Mouse (Mus musculus) activated CD4-positive, CD25-positive, alpha-beta regulatory T cell (primary cell): Measurements from ENCODE around the gene Cd70. TPM values are rescaled to one million over a fixed set of nuclear protein-coding genes. Genes with fewer than 3 reads are reported as not detected.

Source experiments
- polyA plus RNA-seq, 2 experiments: library from polyadenylated mRNA; unstranded; fragments of 100-300 nt; shearing (Covaris generic); gene quantifications; one replicate each; pipeline ENCODE4 v1.2.1; 2017

Cd70 gene
- 1 to 10 TPM; 1.4 TPM for polyA plus RNA-seq

GRCm38 (mm10) chr17:57148994-57149803 lies at the start of gene Cd70:
Gene Cd70 (minus strand): TSS chr17:57149777.

GRCm38 (mm10) chr17:57194041-57194507 lies 44.5 kb upstream of the Cd70 start, which contains the start of gene Tnfsf14:
Gene Tnfsf14 (minus strand): TSS chr17:57194177.

GRCm38 (mm10) chr17:57105181-57106034 lies 44.2 kb downstream of the Cd70 start, which contains the start of gene Tnfsf9:
Gene Tnfsf9 (plus strand): TSS chr17:57105325.

Other genes starting within 250 kb of the Cd70 start
- gene Mllt1, start 214.4 kb downstream of the Cd70 start, polyA plus RNA-seq = 10 to 100 TPM; 31.3 to 45.7 TPM
- not detected for gene Acer1, start 167.7 kb downstream of the Cd70 start, polyA plus RNA-seq
- gene Clpp, start 159.5 kb downstream of the Cd70 start, polyA plus RNA-seq = 10 to 100 TPM; 46.4 to 81.8 TPM
- gene Alkbh7, start 152.4 kb downstream of the Cd70 start, polyA plus RNA-seq = 10 to 100 TPM; 25.2 to 32.7 TPM
- gene Pspn, start 149.8 kb downstream of the Cd70 start, polyA plus RNA-seq = not detected
- gene Gtf2f1, start 138.5 kb downstream of the Cd70 start, polyA plus RNA-seq = 10 to 100 TPM; 78.7 to 81.9 TPM
- gene Gm17949, start 138.3 kb downstream of the Cd70 start, polyA plus RNA-seq = under 1 TPM in 1 of 2 experiments, not detected in 1; 0.25 TPM
- 10 to 100 TPM; 38.5 to 45.9 TPM for gene Khsrp, start 118.3 kb downstream of the Cd70 start, polyA plus RNA-seq
- gene Slc25a41, start 108.1 kb downstream of the Cd70 start, polyA plus RNA-seq = under 1 TPM in 1 of 2 experiments, not detected in 1; 0.33 TPM
- gene Crb3, start 90.7 kb downstream of the Cd70 start, polyA plus RNA-seq = 1 to 10 TPM in 1 of 2 experiments, under 1 TPM in 1; 0.81 to 2.7 TPM
- 10 to 100 TPM in 1 of 2 experiments, 1 to 10 TPM in 1; 4.3 to 12.1 TPM for gene Slc25a23, start 89.9 kb downstream of the Cd70 start, polyA plus RNA-seq
- gene Dennd1c, start 71.3 kb downstream of the Cd70 start, polyA plus RNA-seq = 100 to 1,000 TPM; 278 to 303 TPM
- 1 to 10 TPM; 1.8 to 2.4 TPM for gene Tubb4a, start 62.0 kb downstream of the Cd70 start, polyA plus RNA-seq
- 10 to 100 TPM in 1 of 2 experiments, 1 to 10 TPM in 1; 8.9 to 10.4 TPM for gene Tnfsf9, start 44.5 kb downstream of the Cd70 start, polyA plus RNA-seq
- gene Tnfsf14, start 44.4 kb upstream of the Cd70 start, polyA plus RNA-seq = 10 to 100 TPM in 1 of 2 experiments, 1 to 10 TPM in 1; 3.5 to 11.8 TPM
- gene C3, start 78.4 kb upstream of the Cd70 start, polyA plus RNA-seq = 1 to 10 TPM; 2.0 to 8.7 TPM
- gene Gpr108, start 98.7 kb upstream of the Cd70 start, polyA plus RNA-seq = 10 to 100 TPM; 53.6 to 94.4 TPM
- 1 to 10 TPM; 2.1 to 3.5 TPM for gene Trip10, start 99.7 kb upstream of the Cd70 start, polyA plus RNA-seq
- gene Vav1, start 129.3 kb upstream of the Cd70 start, polyA plus RNA-seq = 100 to 1,000 TPM; 167 to 169 TPM
- 1 to 10 TPM; 1.3 to 1.4 TPM for gene Adgre1, start 208.9 kb upstream of the Cd70 start, polyA plus RNA-seq